Mouse (Mus musculus): ENCODE measurements around the gene Ccdc8. TPM values are rescaled to one million over a fixed set of nuclear protein-coding genes. Genes with fewer than 3 reads are reported as not detected.
"Not testable (repeated sequence)": the region's sequence is repeated elsewhere in the genome, so short reads cannot be mapped to it uniquely, and the experiment has no call there.

Gene Ccdc8
- polyA plus RNA-seq, 1 experiment: 0.81 TPM

DNA sequence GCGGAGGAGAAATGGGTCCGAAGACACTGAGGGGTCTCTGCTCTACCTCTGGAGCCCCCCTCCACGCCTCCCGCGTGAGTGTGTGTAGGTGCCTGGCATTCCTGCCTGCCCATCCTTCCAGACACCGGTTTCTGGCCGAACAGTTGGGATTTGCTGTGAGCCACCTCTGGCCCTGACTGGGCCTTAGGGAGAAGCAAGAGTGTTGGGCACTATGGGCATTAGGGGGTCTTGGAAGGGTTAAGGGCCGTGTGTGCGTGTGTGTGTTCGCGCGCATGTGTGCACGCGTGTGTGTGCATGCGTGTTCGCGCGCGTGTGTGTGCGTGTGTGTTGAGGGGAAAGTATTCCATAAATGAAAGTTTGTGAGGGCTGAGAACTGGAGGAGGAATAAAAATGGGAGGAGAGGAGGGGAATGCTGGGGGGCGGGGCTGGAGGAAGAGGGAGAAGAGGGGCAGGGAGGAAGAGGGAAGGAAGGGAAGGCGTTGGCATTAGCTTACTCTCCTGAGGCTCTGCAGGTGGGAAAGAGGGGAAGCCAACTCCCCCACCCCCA is 45.1 kb upstream of the Ccdc8 start:
- WGBS: 50% methylated on average over 22 of the region's 22 CpGs
- DNase-seq: no peak
- no peaks in the 10 kb centered on the region for H3K27me3 ChIP-seq (replicated peaks; ENCODE audit: control insufficient read depth, insufficient read depth, low read length)
- TF ChIP-seq CTCF (conservative IDR thresholded peaks at IDR 0.05; ENCODE audit: insufficient read depth, insufficient read length, low read depth, low read length) (no peak), POLR2A (IDR thresholded peaks at IDR 0.05; ENCODE audit: low read depth, low read length) (no peak)
- H3K36me3 ChIP-seq (ENCODE audit: control insufficient read depth, insufficient read depth, low read length): no peaks in the 10 kb centered on the region
- no peak overlapping the region for H3K4me3 ChIP-seq (ENCODE audit: insufficient read depth, low read depth, low read length)
- no peaks in the 10 kb centered on the region for H3K4me1 ChIP-seq (ENCODE audit: control insufficient read depth, insufficient read depth, low read length)
- H3K27ac ChIP-seq (ENCODE audit: insufficient read depth, low read depth, low read length): no peak overlapping the region

DNA sequence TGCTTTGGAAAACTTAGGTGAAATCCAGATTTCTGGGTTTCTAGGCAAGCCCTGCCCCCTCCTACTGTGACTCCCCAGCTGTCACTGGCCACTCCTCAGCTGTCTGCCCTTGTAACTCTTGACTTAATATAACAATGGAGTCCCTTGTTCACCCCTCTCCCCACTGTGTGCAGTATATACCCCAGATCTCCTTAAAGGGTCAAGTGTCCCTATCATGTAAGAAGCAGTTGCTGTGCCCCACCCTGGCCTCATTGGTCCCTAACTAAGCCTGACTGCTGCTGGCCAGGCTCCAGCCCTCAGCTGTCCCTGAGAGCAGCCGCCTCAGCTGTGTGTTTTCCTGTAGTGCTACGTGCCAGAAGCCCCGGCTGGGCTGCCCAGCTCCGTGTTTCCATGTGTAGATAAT is 44.5 kb upstream of the Ccdc8 start:
- Histone ChIP-seq H3K4me1 (ENCODE audit: control insufficient read depth, insufficient read depth, low read length) (no peaks in the 10 kb centered on the region), H3K27me3 (replicated peaks; ENCODE audit: control insufficient read depth, insufficient read depth, low read length) (no peaks in the 10 kb centered on the region), H3K27ac (ENCODE audit: insufficient read depth, low read depth, low read length) (no peak overlapping the region), H3K4me3 (ENCODE audit: insufficient read depth, low read depth, low read length) (no peak overlapping the region), H3K36me3 (ENCODE audit: control insufficient read depth, insufficient read depth, low read length) (no peaks in the 10 kb centered on the region)
- TF ChIP-seq POLR2A (IDR thresholded peaks at IDR 0.05; ENCODE audit: low read depth, low read length) (no peak), CTCF (conservative IDR thresholded peaks at IDR 0.05; ENCODE audit: insufficient read depth, insufficient read length, low read depth, low read length) (no peak)
- no peak for DNase-seq
- 42% methylated on average over 4 of the region's 4 CpGs for WGBS

DNA sequence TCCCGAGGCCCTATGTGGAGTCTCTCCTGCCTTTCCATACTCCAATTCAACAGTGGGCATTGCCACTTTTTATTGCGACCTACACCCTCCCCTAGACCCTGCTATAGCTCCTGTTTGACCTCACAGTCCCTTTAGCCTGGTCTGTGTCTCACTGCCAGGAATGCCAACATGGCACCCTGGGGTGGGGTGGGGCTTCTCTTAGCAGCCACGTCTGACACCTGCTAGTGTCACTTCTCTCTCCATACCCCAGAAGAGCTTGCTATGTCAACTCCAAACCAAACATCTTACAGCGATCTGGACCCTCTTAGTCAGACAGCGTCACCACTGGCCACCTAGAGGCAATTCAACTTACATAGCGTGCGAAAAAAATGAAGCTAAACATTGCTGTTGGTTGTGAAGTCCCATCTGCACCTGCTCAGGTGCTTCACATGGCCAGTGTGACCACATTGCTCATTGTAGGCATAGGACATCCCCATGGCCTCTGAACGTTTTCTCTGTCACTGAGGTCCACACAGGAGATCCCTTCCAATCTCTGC is 43.5 kb upstream of the Ccdc8 start:
- Histone ChIP-seq H3K36me3 (ENCODE audit: control insufficient read depth, insufficient read depth, low read length) (no peaks in the 10 kb centered on the region), H3K4me3 (ENCODE audit: insufficient read depth, low read depth, low read length) (no peak overlapping the region), H3K27me3 (replicated peaks; ENCODE audit: control insufficient read depth, insufficient read depth, low read length) (no peaks in the 10 kb centered on the region), H3K27ac (ENCODE audit: insufficient read depth, low read depth, low read length) (no peak overlapping the region), H3K4me1 (ENCODE audit: control insufficient read depth, insufficient read depth, low read length) (no peaks in the 10 kb centered on the region)
- TF ChIP-seq POLR2A (IDR thresholded peaks at IDR 0.05; ENCODE audit: low read depth, low read length): no peak
- no peak for TF ChIP-seq CTCF (conservative IDR thresholded peaks at IDR 0.05; ENCODE audit: insufficient read depth, insufficient read length, low read depth, low read length)
- DNase-seq: no peak
- 85% methylated on average over 8 of the region's 8 CpGs for WGBS

DNA sequence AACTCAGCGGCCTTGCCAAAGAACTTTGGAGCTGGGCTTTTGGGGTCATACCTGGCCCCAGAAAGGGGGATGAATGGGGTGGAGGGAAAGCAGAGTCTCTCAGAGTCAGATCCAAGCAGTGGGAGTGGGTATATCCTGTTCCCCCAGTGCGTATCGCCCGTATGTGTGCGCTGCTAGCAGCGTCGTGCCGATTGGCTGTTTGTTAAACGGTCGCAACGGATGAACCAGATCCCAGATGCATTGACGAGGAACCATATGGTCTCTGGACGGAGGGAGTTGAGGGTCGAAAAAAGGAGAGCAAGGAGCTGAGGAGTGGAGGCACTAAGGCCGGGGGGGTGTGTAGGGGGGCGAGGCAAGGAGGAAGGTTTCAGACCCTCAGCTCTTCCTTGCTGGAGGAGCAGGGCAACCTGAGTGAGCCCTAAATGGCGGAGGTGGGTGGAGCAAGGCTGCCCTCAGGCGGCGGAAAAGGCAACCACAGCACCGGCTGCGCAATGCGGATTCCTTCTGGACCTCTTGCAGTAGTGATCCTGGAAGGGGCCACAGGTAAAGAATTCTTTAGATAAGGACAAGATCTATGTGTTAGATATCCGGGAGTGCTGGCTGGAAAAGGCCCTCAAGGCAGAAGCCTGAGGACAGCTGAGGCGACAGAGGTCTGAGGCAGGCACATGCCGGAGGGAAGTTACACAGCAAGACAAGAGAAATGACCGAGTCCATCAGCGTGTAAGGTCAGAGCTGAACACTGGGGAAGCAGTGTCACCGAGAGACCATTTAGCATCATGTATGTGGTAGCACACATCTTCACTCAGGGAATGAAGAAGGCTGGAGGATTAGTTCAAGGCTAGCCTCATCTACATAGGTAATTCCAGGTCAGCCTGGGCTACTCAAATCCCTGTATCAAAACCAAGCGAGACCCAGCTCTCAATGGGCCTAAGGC is 42.3 kb upstream of the Ccdc8 start:
- whole genome bisulfite sequencing: 13% methylated on average over 29 of the region's 29 CpGs
- TF ChIP-seq POLR2A (IDR thresholded peaks at IDR 0.05; ENCODE audit: low read depth, low read length) (no peak), CTCF (conservative IDR thresholded peaks at IDR 0.05; ENCODE audit: insufficient read depth, insufficient read length, low read depth, low read length) (peak; percentile 90)

DNA sequence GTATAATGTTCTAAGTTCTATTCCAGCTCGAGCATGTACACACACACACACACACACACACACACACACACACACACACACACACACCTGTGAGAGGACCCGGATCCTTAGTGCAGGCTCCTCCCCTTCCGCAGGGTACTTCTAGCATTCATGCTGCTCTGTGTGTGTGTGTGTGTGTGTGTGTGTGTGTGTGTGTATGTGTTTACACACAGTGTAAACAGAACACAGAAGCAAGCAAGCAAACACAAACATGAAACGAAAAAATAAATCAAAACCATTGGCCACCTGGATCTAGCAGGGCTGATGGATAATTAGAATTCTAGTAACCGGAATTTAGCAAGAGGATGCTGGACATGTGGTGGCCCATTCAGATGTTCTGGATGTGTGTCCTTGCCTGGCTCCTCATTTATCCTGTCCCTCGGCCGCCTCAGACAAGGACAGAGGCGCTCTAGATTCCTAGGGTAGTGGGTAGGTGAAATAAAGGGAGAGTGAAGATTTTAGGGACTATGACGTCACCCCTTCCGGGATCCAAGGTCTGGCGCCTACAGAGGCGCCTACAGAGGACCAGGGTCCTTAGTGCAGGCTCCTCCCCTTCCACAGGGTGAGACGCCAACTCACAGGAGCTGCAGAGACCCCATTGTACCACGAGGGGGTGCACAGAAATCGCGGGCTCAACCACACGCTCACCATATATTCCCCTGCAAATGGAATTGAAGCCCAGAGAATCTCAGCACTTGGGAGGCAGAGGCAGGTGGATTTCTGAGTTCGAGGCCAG is 41.5 kb upstream of the Ccdc8 start:
- no peaks in the 10 kb centered on the region for H3K36me3 ChIP-seq (ENCODE audit: control insufficient read depth, insufficient read depth, low read length)
- no peak overlapping the region for H3K4me3 ChIP-seq (ENCODE audit: insufficient read depth, low read depth, low read length)
- WGBS: 20% methylated on average over 18 of the region's 18 CpGs
- DNase-seq: peak; percentile 79
- H3K27me3 ChIP-seq (replicated peaks; ENCODE audit: control insufficient read depth, insufficient read depth, low read length): no peaks in the 10 kb centered on the region
- no peak overlapping the region for H3K27ac ChIP-seq (ENCODE audit: insufficient read depth, low read depth, low read length)
- H3K4me1 ChIP-seq (ENCODE audit: control insufficient read depth, insufficient read depth, low read length): no peaks in the 10 kb centered on the region
- TF ChIP-seq POLR2A (IDR thresholded peaks at IDR 0.05; ENCODE audit: low read depth, low read length) (no peak), CTCF (conservative IDR thresholded peaks at IDR 0.05; ENCODE audit: insufficient read depth, insufficient read length, low read depth, low read length) (peak; percentile 74)

More for the DNA sequence above, 42.3 kb upstream of the Ccdc8 start:
- Histone ChIP-seq H3K27me3 (replicated peaks; ENCODE audit: control insufficient read depth, insufficient read depth, low read length) (no peaks in the 10 kb centered on the region), H3K4me3 (ENCODE audit: insufficient read depth, low read depth, low read length) (no peak overlapping the region), H3K4me1 (ENCODE audit: control insufficient read depth, insufficient read depth, low read length) (no peaks in the 10 kb centered on the region), H3K36me3 (ENCODE audit: control insufficient read depth, insufficient read depth, low read length) (no peaks in the 10 kb centered on the region), H3K27ac (ENCODE audit: insufficient read depth, low read depth, low read length) (no peak overlapping the region)
- peak; percentile 77 for DNase-seq

DNA sequence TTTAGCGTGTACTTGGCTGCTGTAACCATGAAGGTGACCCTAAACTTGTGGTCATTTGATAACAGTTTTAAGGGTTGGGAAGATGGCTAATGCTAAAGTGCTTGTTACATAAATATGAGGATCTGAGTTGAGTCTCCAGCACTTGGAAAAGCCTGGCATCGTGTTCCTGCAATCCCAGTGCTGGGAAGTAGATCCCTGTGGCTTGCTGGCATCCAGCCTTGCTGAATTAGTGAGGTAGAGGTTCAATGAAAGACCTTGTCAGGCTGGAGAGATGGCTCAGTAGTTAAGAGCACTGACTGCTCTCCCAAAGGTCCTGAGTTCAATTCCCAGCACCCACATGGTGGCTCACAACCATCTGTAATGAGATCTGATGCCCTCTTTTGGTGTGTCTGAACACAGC is 38.7 kb upstream of the Ccdc8 start:
- WGBS: 65% methylated on average over 2 of the region's 2 CpGs

DNA sequence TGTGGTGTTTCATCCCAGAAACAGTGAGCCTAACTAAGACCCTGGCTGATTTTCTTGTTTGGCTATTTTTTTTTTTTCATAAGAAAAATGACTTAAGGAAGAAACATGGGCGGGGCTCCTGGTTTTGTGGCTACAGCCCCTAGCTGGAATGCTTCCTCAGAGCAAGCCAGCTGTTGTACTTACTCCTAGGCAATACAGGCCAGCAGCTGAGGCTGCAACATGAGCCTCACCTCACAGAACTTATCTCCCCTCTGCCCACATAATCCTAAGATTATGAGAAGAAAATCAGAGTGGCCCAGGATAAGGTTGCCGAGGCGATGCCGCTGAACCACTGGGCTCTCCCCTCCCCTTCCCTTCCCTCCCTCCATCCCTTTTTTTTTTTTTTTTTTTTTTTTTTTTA is 36.8 kb upstream of the Ccdc8 start:
- 87% methylated on average over 4 of the region's 4 CpGs for WGBS
- no peaks in the 10 kb centered on the region for H3K4me1 ChIP-seq (ENCODE audit: control insufficient read depth, insufficient read depth, low read length)
- H3K36me3 ChIP-seq (ENCODE audit: control insufficient read depth, insufficient read depth, low read length): no peaks in the 10 kb centered on the region
- H3K4me3 ChIP-seq (ENCODE audit: insufficient read depth, low read depth, low read length): no peak overlapping the region
- TF ChIP-seq POLR2A (IDR thresholded peaks at IDR 0.05; ENCODE audit: low read depth, low read length): no peak
- TF ChIP-seq CTCF (conservative IDR thresholded peaks at IDR 0.05; ENCODE audit: insufficient read depth, insufficient read length, low read depth, low read length): no peak
- no peak overlapping the region for H3K27ac ChIP-seq (ENCODE audit: insufficient read depth, low read depth, low read length)
- no peak for DNase-seq
- no peaks in the 10 kb centered on the region for H3K27me3 ChIP-seq (replicated peaks; ENCODE audit: control insufficient read depth, insufficient read depth, low read length)

More for the DNA sequence above, 38.7 kb upstream of the Ccdc8 start:
- DNase-seq; H3K4me1 ChIP-seq (ENCODE audit: control insufficient read depth, insufficient read depth, low read length); H3K4me3 ChIP-seq (ENCODE audit: insufficient read depth, low read depth, low read length); H3K27ac ChIP-seq (ENCODE audit: insufficient read depth, low read depth, low read length); H3K36me3 ChIP-seq (ENCODE audit: control insufficient read depth, insufficient read depth, low read length); H3K27me3 ChIP-seq (replicated peaks; ENCODE audit: control insufficient read depth, insufficient read depth, low read length): not testable (repeated sequence)
